Mouse (Mus musculus): ENCODE measurements at regions not wholly inside any gene's neighbourhood (a gene's known extent, or its start where the extent isn't known, plus 50 kb on each side); places are given as distances from the start of the nearest gene placed in this dataset. TPM values are rescaled to one million over a fixed set of nuclear protein-coding genes. Genes with fewer than 3 reads are reported as not detected.

- H3K4me2 ChIP-seq = no peak overlapping the region
- 69% methylated on average over 4 of the region's 4 CpGs for WGBS
- no peaks in the 10 kb centered on the region for H3K27me3 ChIP-seq (replicated peaks)
- no peak overlapping the region for H3K27ac ChIP-seq (ENCODE audit: poor library complexity, severe bottlenecking)
- H3K4me3 ChIP-seq = no peak overlapping the region
- ATAC-seq (ENCODE audit: insufficient number of reproducible peaks, low FRiP score) = no peak
- H3K36me3 ChIP-seq = no peaks in the 10 kb centered on the region
- no peak overlapping the region for H3K9ac ChIP-seq
- 0 out of 2 replicates have a peak, but pooled peaks cover 2% of the 10 kb centered on the region for H3K4me1 ChIP-seq (replicated peaks)
- H3K9me3 ChIP-seq (replicated peaks) = no peaks in the 10 kb centered on the region
Measured at GRCm38 (mm10) chr3:137798769-137799168, 65.5 kb upstream of the H2afz start.

- 61% methylated on average over 6 of the region's 6 CpGs for WGBS
- H3K4me3 ChIP-seq = no peak overlapping the region
- H3K27ac ChIP-seq (ENCODE audit: poor library complexity, severe bottlenecking) = no peak overlapping the region
- no peaks in the 10 kb centered on the region for H3K36me3 ChIP-seq
- no peak for ATAC-seq (ENCODE audit: insufficient number of reproducible peaks, low FRiP score)
- no peaks in the 10 kb centered on the region for H3K9me3 ChIP-seq (replicated peaks)
- H3K4me1 ChIP-seq (replicated peaks) = peaks cover 7% of the 10 kb centered on the region; the same call in 1 of the 2 replicates
- no peak overlapping the region for H3K9ac ChIP-seq
- H3K4me2 ChIP-seq = no peak overlapping the region
- no peaks in the 10 kb centered on the region for H3K27me3 ChIP-seq (replicated peaks)
Measured at GRCm38 (mm10) chr3:137801402-137802020, 62.8 kb upstream of the H2afz start.

- Histone ChIP-seq H3K4me1 (replicated peaks) (peaks cover 13% of the 10 kb centered on the region; the same call in 1 of the 2 replicates), H3K36me3 (no peaks in the 10 kb centered on the region), H3K4me3 (no peak overlapping the region), H3K27ac (ENCODE audit: poor library complexity, severe bottlenecking) (no peak overlapping the region), H3K9ac (no peak overlapping the region), H3K27me3 (replicated peaks) (no peaks in the 10 kb centered on the region), H3K4me2 (no peak overlapping the region), H3K9me3 (replicated peaks) (no peaks in the 10 kb centered on the region)
- no peak for ATAC-seq (ENCODE audit: insufficient number of reproducible peaks, low FRiP score)
- 15% methylated on average over 1 of the region's 1 CpGs for WGBS
Measured at GRCm38 (mm10) chr3:137807423-137807822, 56.9 kb upstream of the H2afz start.

GRCm38 (mm10) chr3:137807913-137808684, 56.2 kb upstream of the H2afz start:
- no peak overlapping the region for H3K4me3 ChIP-seq
- ATAC-seq (ENCODE audit: insufficient number of reproducible peaks, low FRiP score) = no peak
- 55% methylated on average over 5 of the region's 5 CpGs for WGBS
- H3K36me3 ChIP-seq = no peaks in the 10 kb centered on the region
- no peak overlapping the region for H3K27ac ChIP-seq (ENCODE audit: poor library complexity, severe bottlenecking)
- no peaks in the 10 kb centered on the region for H3K9me3 ChIP-seq (replicated peaks)
- H3K27me3 ChIP-seq (replicated peaks) = no peaks in the 10 kb centered on the region
- H3K4me1 ChIP-seq (replicated peaks) = peaks cover 11% of the 10 kb centered on the region; the same call in 1 of the 2 replicates
- no peak overlapping the region for H3K4me2 ChIP-seq
- H3K9ac ChIP-seq = no peak overlapping the region

- Histone ChIP-seq H3K9ac (no peak overlapping the region), H3K4me1 (replicated peaks) (peaks cover 11% of the 10 kb centered on the region; the same call in 1 of the 2 replicates), H3K27me3 (replicated peaks) (no peaks in the 10 kb centered on the region), H3K4me2 (no peak overlapping the region), H3K4me3 (no peak overlapping the region), H3K36me3 (no peaks in the 10 kb centered on the region), H3K9me3 (replicated peaks) (no peaks in the 10 kb centered on the region), H3K27ac (ENCODE audit: poor library complexity, severe bottlenecking) (no peak overlapping the region)
- no peak for ATAC-seq (ENCODE audit: insufficient number of reproducible peaks, low FRiP score)
- 73% methylated on average over 3 of the region's 3 CpGs for WGBS
Measured at GRCm38 (mm10) chr3:137810123-137810522, 54.2 kb upstream of the H2afz start.

Small RNA genes in the stretch of these regions (microRNA-seq; reads per million reads assigned to microRNA genes)
- gene Mir6380 = not detected

Data from heart, embryonic 12.5 days (tissue).